Mouse (Mus musculus): ENCODE measurements around the gene Pde4b. TPM values are rescaled to one million over a fixed set of nuclear protein-coding genes. Genes with fewer than 3 reads are reported as not detected.
A peak's percentile ranks its signal among the peaks of the same experiment; 100 is the strongest.
"Not testable (repeated sequence)": the region's sequence is repeated elsewhere in the genome, so short reads cannot be mapped to it uniquely, and the experiment has no call there.

Pde4b gene
- total RNA-seq, 4 experiments from 2014 or later = 53.6 to 108 (median 62.0) TPM

GRCm38 (mm10) chr4:102459216-102459999 is 372.1 kb downstream of the Pde4b start:
- no peak for DNase-seq (ENCODE audit: low spot score in 2 of 2)

- no peak for DNase-seq (ENCODE audit: low spot score in 2 of 2)
Measured at GRCm38 (mm10) chr4:102478104-102478503, 390.8 kb downstream of the Pde4b start.

DNA sequence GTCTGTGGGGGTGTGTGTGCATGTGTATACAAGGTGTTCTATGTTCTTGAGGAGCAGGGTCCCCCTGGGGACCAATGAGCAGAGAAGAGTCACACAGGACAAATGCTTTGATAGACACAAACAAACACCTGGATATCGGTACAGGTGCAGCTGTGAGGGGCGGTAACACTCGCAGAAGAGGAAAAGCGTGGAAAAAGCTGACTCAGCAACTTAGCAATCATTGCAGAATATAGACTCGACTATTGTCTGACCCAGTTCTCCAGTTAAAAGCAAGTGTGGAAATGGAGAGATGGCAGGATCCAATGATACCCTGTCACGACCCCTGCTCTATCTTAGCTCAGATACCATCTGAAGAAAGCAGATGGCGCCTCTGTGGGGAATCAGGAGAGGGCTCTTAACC is 391.5 kb downstream of the Pde4b start:
- DNase-seq (ENCODE audit: low spot score in 2 of 2) = no peak

DNA sequence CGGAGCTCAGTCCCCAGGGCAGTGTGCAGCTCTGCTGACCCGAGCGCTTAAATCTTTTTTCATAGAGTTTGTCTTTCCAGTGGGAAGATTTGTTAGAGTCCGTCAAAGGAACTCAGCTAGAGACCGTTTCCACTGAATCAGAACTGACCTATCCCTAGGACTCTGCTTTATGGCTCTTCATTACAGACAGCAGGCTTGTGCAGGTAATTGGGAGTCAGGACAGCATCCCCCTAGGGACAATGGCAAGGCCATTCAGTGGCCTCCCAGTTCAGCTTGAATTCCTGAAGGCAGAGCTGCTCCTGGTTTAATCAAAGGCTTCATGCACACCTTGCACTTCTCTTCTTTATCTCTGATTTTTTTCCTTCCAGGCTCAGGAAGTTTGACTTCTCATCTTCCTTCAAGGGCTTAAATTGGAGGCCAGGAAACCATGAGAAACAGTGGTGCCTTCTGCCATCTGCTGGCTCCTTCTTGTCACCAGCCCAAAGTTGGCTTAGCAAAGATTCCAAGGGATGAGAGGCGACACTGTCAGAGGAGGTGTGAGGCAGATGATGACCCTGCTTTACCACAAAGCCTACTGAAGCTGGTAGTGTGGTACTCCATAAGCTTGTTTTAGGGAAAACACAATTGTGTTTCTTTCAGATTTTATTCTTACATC is 393.6 kb downstream of the Pde4b start:
- DNase-seq (ENCODE audit: low spot score in 2 of 2) = no peak

DNA sequence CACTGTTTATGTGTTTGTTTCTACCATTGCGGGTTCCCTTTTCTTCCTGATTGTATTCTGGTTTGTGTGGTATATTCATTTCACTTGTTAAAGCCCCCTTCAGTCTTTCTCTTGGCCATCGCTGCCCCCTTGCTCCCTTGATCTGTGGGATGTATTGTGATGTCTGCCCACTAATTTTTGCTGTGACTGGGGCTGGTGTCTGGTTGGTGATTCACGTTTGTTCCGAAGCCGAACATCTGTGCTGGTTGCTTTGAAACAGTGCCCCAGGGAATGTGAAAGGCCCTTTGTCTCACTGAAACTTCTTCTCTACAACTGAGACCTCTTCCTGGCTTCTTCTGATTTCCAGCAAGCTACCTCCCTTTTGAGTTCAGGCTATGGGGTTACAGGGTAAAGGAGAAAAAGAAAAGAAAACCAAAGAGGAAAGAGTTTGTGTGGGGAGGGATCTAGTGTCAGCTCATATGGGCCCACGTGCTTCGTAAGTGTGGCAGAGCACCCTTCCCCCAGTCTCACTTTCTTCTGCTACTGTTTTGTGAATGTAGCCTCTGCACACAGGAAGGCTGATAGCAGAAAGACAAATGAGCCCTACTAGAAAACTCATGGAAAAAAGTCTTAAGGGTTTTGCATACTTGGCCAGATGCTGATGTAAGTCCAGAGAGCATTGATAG is 396.1 kb downstream of the Pde4b start:
- no peak for DNase-seq (ENCODE audit: low spot score in 2 of 2)

GRCm38 (mm10) chr4:102484738-102485137 is 397.4 kb downstream of the Pde4b start:
- DNase-seq (ENCODE audit: low spot score in 2 of 2) = no peak

DNA sequence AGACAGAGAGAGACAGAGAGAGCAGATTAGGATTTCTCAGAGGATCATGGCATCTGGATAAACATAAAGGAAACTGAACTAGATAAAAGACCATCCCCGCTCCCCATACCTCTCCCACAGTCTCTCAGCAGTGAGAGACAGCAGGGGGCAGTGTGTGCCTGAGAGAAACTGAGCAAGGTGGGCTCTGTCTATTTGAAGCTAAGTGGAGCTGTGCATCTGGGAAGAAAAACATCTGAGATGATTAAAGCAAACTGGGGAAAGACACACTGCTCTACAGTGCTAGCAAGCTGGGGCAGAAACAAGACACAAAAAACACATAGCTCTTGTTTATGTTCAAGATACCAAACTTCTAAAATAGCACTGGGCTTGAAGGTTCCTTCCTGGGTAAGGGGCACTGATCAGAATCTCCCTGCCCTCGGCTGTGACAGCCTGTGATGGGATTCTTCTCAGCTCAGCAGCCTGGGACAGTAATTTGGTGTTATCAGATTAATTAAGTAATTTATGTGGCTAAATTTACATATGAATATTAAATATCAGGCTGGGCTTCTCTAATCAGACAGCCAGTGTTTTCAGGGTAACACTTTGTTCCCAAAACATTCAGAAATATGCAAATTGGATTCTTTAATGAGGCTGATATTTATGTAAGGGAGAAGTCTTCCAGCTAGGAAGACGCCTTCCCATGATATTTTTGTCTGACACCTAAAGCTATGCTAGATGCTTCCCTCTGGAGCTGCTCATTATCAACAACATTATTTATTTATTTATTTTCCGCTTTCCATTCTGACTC is 399.0 kb downstream of the Pde4b start:
- no peak for DNase-seq (ENCODE audit: low spot score in 2 of 2)

GRCm38 (mm10) chr4:102486921-102487240 is 399.5 kb downstream of the Pde4b start:
- DNase-seq (ENCODE audit: low spot score in 2 of 2) = no peak

GRCm38 (mm10) chr4:102488000-102488399 is 400.7 kb downstream of the Pde4b start:
- no peak for DNase-seq (ENCODE audit: low spot score in 2 of 2)

DNA sequence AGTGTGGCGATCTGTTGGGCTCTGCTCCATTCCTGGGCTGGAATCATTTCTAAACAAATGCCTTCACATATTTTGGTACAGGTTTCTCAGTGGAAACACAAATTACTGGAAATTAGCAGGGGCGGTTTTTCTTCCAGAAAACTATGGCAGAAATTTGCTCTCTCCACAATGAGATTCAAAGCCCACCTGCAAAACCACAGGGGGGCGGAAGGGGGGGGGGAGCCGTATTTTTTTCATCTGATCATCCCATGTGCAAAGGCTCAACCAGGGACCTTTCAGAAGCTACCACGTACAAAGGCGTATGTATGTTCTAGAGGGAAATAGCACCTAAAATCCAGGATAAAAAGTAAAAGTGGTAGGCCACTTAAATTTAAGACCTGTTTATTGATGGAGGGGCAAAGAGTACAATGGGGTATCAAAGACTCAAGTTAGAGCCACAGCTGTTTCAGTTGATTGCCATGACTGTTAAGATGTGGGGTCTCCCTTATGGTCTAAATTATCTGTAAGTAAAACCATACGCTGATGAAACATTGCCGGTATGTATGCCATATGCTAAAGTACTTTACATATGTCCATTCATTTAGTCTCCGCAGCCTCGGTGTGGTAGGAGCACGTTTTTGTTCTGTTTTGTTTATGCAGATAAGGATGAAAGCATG is 404.3 kb downstream of the Pde4b start:
- DNase-seq (ENCODE audit: low spot score in 2 of 2) = no peak

GRCm38 (mm10) chr4:102492911-102493310 is 405.6 kb downstream of the Pde4b start:
- DNase-seq (ENCODE audit: low spot score in 2 of 2) = no peak

DNA sequence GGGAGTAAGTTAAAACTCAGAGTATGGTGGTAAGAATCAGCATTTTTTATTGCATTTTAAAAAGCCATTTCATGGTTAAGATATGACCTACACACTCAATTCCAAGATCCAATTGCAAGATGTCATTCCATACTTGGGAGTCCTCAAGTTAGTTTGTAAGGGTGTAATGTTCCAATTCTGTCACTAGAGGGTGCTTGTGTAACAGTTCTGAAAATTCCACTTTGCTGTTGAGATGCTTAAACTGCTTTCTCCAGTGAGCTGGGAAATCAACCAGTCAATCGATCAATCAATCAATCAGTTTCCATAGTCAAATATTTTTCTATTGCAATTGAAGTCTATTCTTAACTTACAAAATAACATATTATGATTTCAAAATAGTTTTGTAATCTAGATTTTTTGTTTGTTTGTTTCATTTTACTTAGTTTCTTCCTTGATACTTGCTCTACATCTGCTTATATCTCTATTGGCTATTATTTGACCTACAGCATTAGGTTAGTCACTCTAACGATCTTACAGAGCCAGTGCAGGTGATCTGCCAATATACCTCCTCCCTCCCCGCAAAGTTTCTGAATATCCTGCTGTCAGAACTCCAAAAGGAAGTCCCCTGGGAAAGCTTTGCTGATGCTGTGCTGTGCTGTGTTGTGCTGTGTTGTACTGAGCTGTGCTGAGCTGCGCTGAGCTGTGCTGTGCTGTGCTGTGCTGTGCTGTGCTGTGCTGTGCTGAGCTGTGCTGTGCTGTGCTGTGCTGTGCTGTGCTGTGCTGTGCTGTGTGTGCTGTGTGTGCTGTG is 406.2 kb downstream of the Pde4b start:
- no peak for DNase-seq (ENCODE audit: low spot score in 2 of 2)

DNA sequence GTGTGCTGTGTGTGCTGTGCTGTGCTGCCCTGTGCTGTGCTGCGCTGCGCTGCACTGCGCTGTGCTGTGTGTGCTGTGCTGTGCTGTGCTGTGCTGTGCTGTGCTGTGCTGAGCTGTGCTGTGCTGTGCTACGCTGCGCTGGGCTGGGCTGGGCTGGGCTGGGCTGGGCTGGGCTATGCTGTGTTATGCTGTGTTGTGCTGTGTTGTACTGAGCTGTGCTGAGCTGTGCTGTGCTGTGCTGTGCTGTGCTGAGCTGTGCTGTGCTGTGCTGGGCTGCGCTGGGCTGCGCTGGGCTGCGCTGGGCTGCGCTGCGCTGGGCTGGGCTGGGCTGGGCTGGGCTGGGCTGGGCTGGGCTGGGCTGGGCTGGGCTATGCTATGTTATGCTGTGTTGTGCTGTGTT is 406.9 kb downstream of the Pde4b start:
- not testable (repeated sequence) for DNase-seq (ENCODE audit: low spot score in 2 of 2)

DNA sequence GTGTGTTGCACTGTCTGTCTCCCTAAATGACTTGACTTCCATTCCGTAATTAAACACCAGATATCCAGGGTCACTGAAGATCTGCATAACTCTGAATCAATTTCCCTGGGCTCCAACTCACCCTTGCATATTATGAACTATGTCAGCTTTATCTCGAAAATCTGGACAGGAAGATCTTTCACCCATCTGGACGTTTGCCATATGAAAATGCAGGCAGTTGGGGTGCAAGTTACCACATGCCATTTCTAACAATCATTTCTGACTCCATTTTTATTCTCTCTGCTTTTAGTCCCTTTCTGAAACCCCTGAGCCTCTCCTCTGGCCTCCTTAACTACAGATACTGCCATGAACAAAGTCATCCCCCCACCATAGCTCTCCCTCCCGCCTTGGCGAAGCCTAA is 407.7 kb downstream of the Pde4b start:
- DNase-seq (ENCODE audit: low spot score in 2 of 2) = no peak

- peak in 1 of 2 experiments; percentile 24 for DNase-seq (ENCODE audit: low spot score in 2 of 2)
Measured at GRCm38 (mm10) chr4:102495474-102495873, 408.1 kb downstream of the Pde4b start.

DNA sequence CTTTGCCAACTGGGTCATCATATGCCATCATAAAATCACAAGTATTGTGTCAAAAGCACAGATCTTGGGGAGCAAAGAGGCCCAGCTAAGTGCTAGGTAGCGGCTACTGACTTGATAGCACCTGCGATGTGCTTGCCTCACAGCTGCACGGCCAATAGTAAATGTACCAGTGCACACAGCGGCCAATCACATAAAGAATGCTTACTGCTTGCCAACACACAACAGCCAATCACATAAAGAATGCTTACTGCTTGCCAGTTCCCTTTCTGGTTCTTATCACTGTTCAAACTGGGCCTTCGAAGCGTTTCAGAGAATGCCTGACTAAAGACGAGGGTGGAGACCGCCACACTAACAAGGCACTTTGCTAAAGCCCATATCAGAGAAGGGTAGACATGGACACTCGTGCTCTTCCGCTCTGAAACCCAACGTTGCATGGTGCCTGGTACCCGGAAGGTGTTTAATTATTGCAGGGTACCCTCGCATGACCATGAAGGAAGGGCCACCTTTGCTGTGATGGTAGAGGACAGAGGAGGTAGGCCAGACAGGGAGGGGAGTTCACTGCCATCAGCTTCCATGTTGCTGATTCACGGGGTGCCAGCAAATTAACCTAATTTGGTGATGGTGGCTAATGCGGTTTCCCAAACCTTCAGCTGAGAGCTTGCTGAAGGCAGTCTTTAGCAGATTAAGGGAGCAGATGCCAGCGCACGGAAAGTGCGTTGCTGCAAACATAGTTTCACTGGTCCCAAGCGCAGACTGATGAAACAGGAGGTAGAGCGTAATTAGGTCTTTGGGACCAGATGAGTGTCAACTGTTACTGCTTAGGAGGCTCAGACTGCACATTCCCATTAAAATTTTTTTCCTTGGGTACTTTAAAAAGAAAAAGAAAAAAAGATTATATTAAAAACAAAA is 409.2 kb downstream of the Pde4b start:
- DNase-seq (ENCODE audit: low spot score in 2 of 2) = no peak

- DNase-seq (ENCODE audit: low spot score in 2 of 2) = no peak
Measured at GRCm38 (mm10) chr4:102497221-102497620, 409.9 kb downstream of the Pde4b start.

DNA sequence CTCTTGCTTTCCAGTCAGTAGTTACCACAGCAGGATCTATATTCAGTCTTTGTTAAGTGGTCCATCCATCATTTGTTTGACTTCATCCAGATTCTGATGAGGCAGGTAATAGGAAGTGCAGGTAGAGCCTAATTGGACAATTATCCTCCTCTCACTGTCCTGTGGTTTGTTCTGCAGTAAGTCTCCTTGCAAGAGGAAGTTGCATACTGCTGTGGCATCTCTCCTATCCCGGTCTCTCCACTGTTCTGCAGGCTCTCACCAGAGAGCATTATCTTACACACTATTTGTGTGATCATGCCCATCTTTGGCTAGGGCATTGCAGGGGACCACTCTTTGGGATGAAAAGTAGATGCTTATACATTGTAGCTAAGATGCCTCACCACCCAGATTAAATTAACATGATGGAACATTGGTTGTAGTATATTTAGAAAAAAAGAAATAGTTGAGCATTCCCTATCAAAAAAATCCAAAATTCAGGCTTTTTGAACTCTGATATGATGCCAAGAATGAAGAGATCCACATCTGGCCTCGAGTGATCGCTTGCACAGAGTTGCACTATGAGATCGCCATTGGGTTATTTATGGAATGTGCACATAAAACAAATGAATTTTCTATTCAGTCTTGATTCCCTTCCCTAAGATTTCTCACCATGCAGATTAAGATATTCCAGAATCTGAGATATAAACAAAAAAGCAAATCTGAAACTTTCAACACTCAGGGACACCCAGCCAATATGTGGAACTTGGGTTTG is 411.0 kb downstream of the Pde4b start:
- DNase-seq (ENCODE audit: low spot score in 2 of 2) = no peak

DNA sequence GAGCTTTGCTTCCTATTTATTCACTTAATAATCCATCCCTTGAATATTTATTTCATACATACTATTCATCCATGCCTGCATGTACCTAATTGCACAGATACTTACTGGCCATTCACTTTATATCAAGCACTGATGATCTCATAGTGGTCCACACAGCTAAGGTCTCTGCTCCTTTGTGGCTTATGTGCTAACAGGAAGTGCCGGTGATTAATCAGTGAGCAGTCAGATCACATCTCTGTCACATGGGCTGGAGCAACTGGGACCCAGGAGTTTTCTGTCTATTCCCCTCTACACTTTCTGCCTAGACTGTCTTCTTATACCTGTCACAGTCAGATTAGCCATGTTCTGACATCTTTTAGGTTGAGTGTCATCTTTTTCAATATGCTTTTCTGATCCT is 411.6 kb downstream of the Pde4b start:
- DNase-seq (ENCODE audit: low spot score in 2 of 2) = no peak
